Mouse (Mus musculus) E14TG2a.4 (cell line): ENCODE data around the gene Rpe.

Experiments
- CTCF ChIP-seq: conservative IDR thresholded peaks from 2 replicates; pipeline ENCODE4 v1.5.1; 2014; ENCODE audit warnings: low read length
- NANOG ChIP-seq: IDR thresholded peaks from 2 replicates; pipeline ENCODE4 v1.6.1; 2014; ENCODE audit warnings: borderline replicate concordance, low read length, mixed read lengths
- POU5F1 ChIP-seq: IDR thresholded peaks from 2 replicates; pipeline ENCODE4 v1.6.1; 2014; ENCODE audit warnings: low read length, borderline replicate concordance

DNA sequence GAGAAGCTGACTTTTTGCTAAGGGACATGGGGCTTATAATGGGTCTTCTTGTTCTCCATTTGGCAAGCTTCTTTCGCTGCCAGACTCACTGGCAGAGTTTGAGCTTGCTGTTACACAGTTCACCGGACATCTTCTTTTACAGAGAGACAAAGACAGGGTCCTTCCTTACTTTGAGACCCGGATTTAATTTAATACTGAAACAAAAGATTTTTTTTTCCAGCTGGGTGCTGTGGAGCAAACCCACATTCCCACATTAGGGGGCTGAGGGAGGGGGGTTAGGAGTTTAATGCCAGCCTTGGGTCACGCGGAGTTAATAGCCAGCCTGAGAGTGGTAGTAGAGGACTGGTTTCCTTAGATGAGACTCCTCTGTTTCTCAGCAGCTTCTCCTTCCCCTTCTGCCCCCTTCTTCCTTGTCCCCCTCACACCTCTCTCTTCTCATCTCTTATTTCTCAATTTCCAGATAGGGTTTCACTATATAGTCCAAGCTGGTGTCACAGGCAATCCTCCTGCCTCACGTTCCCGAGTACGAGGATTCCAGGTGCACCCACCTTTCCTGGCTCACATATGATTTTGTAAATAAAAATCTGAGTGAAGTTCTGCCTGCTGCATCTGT, 7.7 kb upstream of the Rpe start:
- no peak for TF ChIP-seq CTCF
- TF ChIP-seq POU5F1, result no peak
- no peak for TF ChIP-seq NANOG
